Mouse (Mus musculus) liver, adult 2 months (tissue): ENCODE data around the gene Gm42957. TPM values are rescaled to one million over a fixed set of nuclear protein-coding genes. Genes with fewer than 3 reads are reported as not detected.
A peak's percentile ranks its signal among the peaks of the same experiment; 100 is the strongest.

Source experiments
- DNase-seq: peaks from one replicate; pipeline ENCODE4 v3.0.0-alpha.2; 2011; ENCODE audit warnings: low read depth, low spot score; ENCODE audit errors: extremely low read depth
- H3K27ac ChIP-seq: fragments of 200-500 bp; replicated peaks from 2 replicates; pipeline ENCODE4 v1.5.1; 2012; ENCODE audit warnings: low read depth, mild to moderate bottlenecking, control low read depth, inconsistent platforms, low read length; ENCODE audit not compliant: insufficient read depth
- H3K27me3 ChIP-seq: fragments of 200-500 bp; 2 replicates; pipeline ENCODE4 v1.6.1; 2012; ENCODE audit warnings: mild to moderate bottlenecking, moderate library complexity, low read length, inconsistent platforms; ENCODE audit not compliant: control insufficient read depth, insufficient read depth
- H3K36me3 ChIP-seq: fragments of 200-500 bp; 2 replicates; pipeline ENCODE4 v1.6.1; 2012; ENCODE audit warnings: low read length, inconsistent platforms; ENCODE audit not compliant: control insufficient read depth, insufficient read depth
- H3K4me1 ChIP-seq: fragments of 200-500 bp; 2 replicates; pipeline ENCODE4 v1.6.1; 2011; ENCODE audit warnings: low read length; ENCODE audit not compliant: control insufficient read depth, insufficient read depth
- H3K4me3 ChIP-seq: fragments of 200-500 bp; 2 replicates; pipeline ENCODE4 v1.5.1; 2011; ENCODE audit warnings: low read depth, mild to moderate bottlenecking, control low read depth, low read length, moderate library complexity; ENCODE audit not compliant: insufficient read depth
- H3K79me2 ChIP-seq: fragments of 200-500 bp; 2 replicates; pipeline ENCODE4 v1.6.1; 2012; ENCODE audit warnings: inconsistent platforms, mild to moderate bottlenecking, low read length, moderate library complexity; ENCODE audit not compliant: control insufficient read depth, insufficient read depth
- H3K9ac ChIP-seq: fragments of 200-500 bp; 2 replicates; pipeline ENCODE4 v1.6.1; 2012; ENCODE audit warnings: low read depth, mild to moderate bottlenecking, control low read depth, inconsistent platforms, low read length
- CTCF ChIP-seq: fragments of 200-500 bp; IDR thresholded peaks from 2 replicates; pipeline ENCODE4 v1.5.1; 2011; ENCODE audit warnings: low read depth, low read length, control low read depth
- POLR2A ChIP-seq: fragments of 200-500 bp; IDR thresholded peaks from 2 replicates; pipeline ENCODE4 v1.6.1; 2011; ENCODE audit warnings: low read length, control low read depth; ENCODE audit not compliant: insufficient read depth; ENCODE audit errors: extremely low read depth
- WGBS: fragments of 180-500 bp; shearing (Covaris S2); methylation state at CpG from one replicate; pipeline ENCODE4 v1.1.7; 2018; 5-methylcytosine and 5-hydroxymethylcytosine counted together
- polyA plus RNA-seq: library from polyadenylated mRNA; depleted of rRNA; stranded (reverse); fragments of >200 nt; gene quantifications from 2 replicates; pipeline ENCODE4 v1.2.3, GENCODE M21; 2012
- total RNA-seq: library from RNA; depleted of rRNA; stranded (reverse); fragments of >200 nt; gene quantifications from 2 replicates; pipeline ENCODE4 v1.2.3, GENCODE M21; 2014

Gene Gm42957
- total and polyA plus RNA-seq, 2 experiments = 0.28 TPM; not detected in 1

- H3K79me2 ChIP-seq = no peaks in the 10 kb centered on the region
- no peaks in the 10 kb centered on the region for H3K27me3 ChIP-seq
- no peak overlapping the region for H3K9ac ChIP-seq
- no peak overlapping the region for H3K27ac ChIP-seq
- DNase-seq = peak; percentile 39
- H3K36me3 ChIP-seq = no peaks in the 10 kb centered on the region
- peaks cover 2% of the 10 kb centered on the region for H3K4me1 ChIP-seq
- 15% methylated on average over 1 of the region's 1 CpGs for WGBS
- H3K4me3 ChIP-seq = no peak overlapping the region
- peak; percentile 38; the same call in 1 of the 2 replicates for TF ChIP-seq CTCF
- no peak for TF ChIP-seq POLR2A
Observed at GRCm38 (mm10) chr3:96667316-96667715, 32.0 kb downstream of the Gm42957 start.

GRCm38 (mm10) chr3:96668424-96669067 lies 33.3 kb downstream of the Gm42957 start:
- DNase-seq = no peak
- H3K36me3 ChIP-seq = no peaks in the 10 kb centered on the region
- H3K4me1 ChIP-seq = peaks cover 2% of the 10 kb centered on the region
- no peak for TF ChIP-seq POLR2A
- TF ChIP-seq CTCF = no peak
- 92% methylated on average over 5 of the region's 5 CpGs for WGBS
- no peak overlapping the region for H3K9ac ChIP-seq
- H3K27ac ChIP-seq = no peak overlapping the region
- H3K79me2 ChIP-seq = no peaks in the 10 kb centered on the region
- no peak overlapping the region for H3K4me3 ChIP-seq
- H3K27me3 ChIP-seq = no peaks in the 10 kb centered on the region

- Histone ChIP-seq H3K36me3 (no peaks in the 10 kb centered on the region), H3K4me3 (peak within 1 kb of the TSS; percentile 37; the same call in 1 of the 2 replicates), H3K79me2 (no peaks in the 10 kb centered on the region), H3K9ac (0 out of 2 replicates have a peak within 1 kb of the TSS, but pooled peaks have one; percentile 29), H3K4me1 (no peaks in the 10 kb centered on the region), H3K27ac (no peak within 1 kb of the TSS), H3K27me3 (no peaks in the 10 kb centered on the region)
- TF ChIP-seq POLR2A (no peak), CTCF (peak; percentile 41)
- peak; percentile 83 for DNase-seq
- 7% methylated on average over 35 of the region's 35 CpGs for WGBS
Observed at GRCm38 (mm10) chr3:96669727-96670468, 34.6 kb downstream of the Gm42957 start, which contains the start of gene Ankrd35. Gene Ankrd35, plus strand, starts transcription at chr3:96670131.

DNA sequence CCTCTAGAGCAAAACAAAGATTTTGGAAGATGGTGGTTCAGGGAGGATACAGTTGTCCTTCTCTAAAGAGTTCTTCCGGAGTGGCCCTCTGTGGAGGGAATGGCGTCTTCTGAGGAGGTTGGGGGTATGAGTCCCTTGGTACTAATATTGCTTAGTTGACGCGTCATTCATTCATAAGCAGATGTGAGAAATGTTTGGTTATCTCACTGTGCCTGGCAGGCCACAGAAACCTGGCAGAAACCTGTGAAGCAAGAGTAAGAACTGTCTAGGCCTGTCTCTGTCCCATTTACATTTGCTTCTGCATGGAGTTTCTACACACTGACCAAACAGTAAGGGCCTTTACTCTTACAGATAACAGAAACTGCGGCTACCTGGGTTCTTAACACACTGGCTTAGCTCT lies 36.2 kb downstream of the Gm42957 start:
- no peak overlapping the region for H3K9ac ChIP-seq
- no peak for DNase-seq
- H3K4me1 ChIP-seq = no peaks in the 10 kb centered on the region
- 98% methylated on average over 5 of the region's 5 CpGs for WGBS
- H3K36me3 ChIP-seq = no peaks in the 10 kb centered on the region
- no peaks in the 10 kb centered on the region for H3K27me3 ChIP-seq
- no peak overlapping the region for H3K27ac ChIP-seq
- no peak overlapping the region for H3K4me3 ChIP-seq
- TF ChIP-seq CTCF (no peak), POLR2A (no peak)
- no peaks in the 10 kb centered on the region for H3K79me2 ChIP-seq

DNA sequence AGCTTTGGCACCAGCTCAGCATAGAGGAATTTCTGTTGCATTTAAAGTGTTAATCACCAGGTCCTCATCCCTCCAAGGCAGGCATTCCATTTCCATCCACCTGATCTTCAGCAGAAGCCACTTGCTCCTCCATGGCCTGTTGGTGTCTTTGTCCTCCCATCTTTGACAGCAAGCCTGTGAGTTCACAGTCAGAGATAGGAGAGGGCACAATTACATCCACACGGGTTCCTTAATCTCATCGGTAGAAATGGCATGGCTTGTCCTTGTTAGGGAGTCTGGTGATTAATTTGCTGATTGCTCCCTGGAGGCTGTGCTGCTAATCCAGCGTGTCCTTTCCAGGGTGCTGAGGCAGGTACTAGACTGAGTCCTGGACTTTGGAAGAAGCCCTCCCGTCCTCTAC lies 38.2 kb downstream of the Gm42957 start:
- no peak for DNase-seq
- 81% methylated on average over 4 of the region's 4 CpGs for WGBS
- no peak overlapping the region for H3K9ac ChIP-seq
- H3K4me3 ChIP-seq = no peak overlapping the region
- no peaks in the 10 kb centered on the region for H3K4me1 ChIP-seq
- no peaks in the 10 kb centered on the region for H3K36me3 ChIP-seq
- no peaks in the 10 kb centered on the region for H3K27me3 ChIP-seq
- H3K79me2 ChIP-seq = no peaks in the 10 kb centered on the region
- no peak for TF ChIP-seq POLR2A
- no peak for TF ChIP-seq CTCF
- H3K27ac ChIP-seq = no peak overlapping the region
